Mouse (Mus musculus) G1E (cell line): ENCODE measurements around the gene Gm20403. TPM values are rescaled to one million over a fixed set of nuclear protein-coding genes. Genes with fewer than 3 reads are reported as not detected.

Experiments used
- ATAC-seq: 2 replicates; pipeline ENCODE4 v1.8.0; 2016; ENCODE audit warnings: mild to moderate bottlenecking; ENCODE audit not compliant: insufficient number of reproducible peaks, poor library complexity, low FRiP score, severe bottlenecking; ENCODE audit errors: extremely low read depth
- DNase-seq: peaks from one replicate; pipeline ENCODE4 v3.0.0; 2012; ENCODE audit warnings: low spot score
- H3K27me3 ChIP-seq: 2 replicates; pipeline ENCODE4 v1.6.1; 2012; ENCODE audit warnings: mild to moderate bottlenecking, low read length, inconsistent platforms; ENCODE audit not compliant: insufficient read depth
- H3K36me3 ChIP-seq: replicated peaks from 2 replicates; pipeline ENCODE3; 2012; ENCODE audit warnings: mild to moderate bottlenecking, inconsistent platforms
- H3K4me1 ChIP-seq: 2 replicates; pipeline ENCODE4 v1.6.1; 2012; ENCODE audit warnings: low read depth, low read length, inconsistent platforms, mixed read lengths; ENCODE audit not compliant: insufficient read depth
- H3K4me3 ChIP-seq: 2 replicates; pipeline ENCODE4 v1.5.1; 2012; ENCODE audit warnings: low read depth, mild to moderate bottlenecking, inconsistent platforms, low read length, moderate library complexity, mixed read lengths
- H3K9me3 ChIP-seq: replicated peaks from 2 replicates; pipeline ENCODE4 v1.6.1; 2012; ENCODE audit warnings: inconsistent platforms
- CTCF ChIP-seq: IDR thresholded peaks from 2 replicates; pipeline ENCODE4 v1.5.1; 2012; ENCODE audit warnings: low read depth, low read length, inconsistent platforms, mixed read lengths
- GATA1 ChIP-seq: IDR thresholded peaks from 2 replicates; pipeline ENCODE4 v1.6.1; 2012; ENCODE audit warnings: borderline replicate concordance, low read length, inconsistent platforms, mixed read lengths
- GATA2 ChIP-seq: IDR thresholded peaks from 2 replicates; pipeline ENCODE4 v1.6.1; 2012; ENCODE audit warnings: low read depth, low read length, inconsistent platforms, borderline replicate concordance
- POLR2AphosphoS5 ChIP-seq: IDR thresholded peaks from 2 replicates; pipeline ENCODE4 v1.6.1; 2012; ENCODE audit warnings: low read depth, low read length, inconsistent platforms; ENCODE audit not compliant: insufficient replicate concordance
- TAL1 ChIP-seq: conservative IDR thresholded peaks from 2 replicates; pipeline ENCODE4 v1.6.1; 2012; ENCODE audit warnings: low read depth, low read length, inconsistent platforms, mixed read lengths
- polyA plus RNA-seq: library from polyadenylated mRNA; stranded (reverse); fragments of >175 nt; gene quantifications from 2 replicates; pipeline ENCODE4 v1.2.3, GENCODE M21; 2012
- total RNA-seq, 2 experiments: library from RNA; stranded (forward) in 1 of 2; stranded (reverse) in 1 of 2; fragments of 200-1000 nt in 1 of 2; fragments of >200 nt in 1 of 2; fragmentation: Nextera tagmentation in 1 of 2; gene quantifications; 2 replicates each; pipeline ENCODE4 v1.2.3; 2014 to 2017

Gene Gm20403
- total and polyA plus RNA-seq, 3 experiments, result 0.46 TPM; not detected in 2

- no peak overlapping the region for H3K4me3 ChIP-seq
- no peaks in the 10 kb centered on the region for H3K36me3 ChIP-seq
- H3K27me3 ChIP-seq, result no peaks in the 10 kb centered on the region; the same call in none of the 2 replicates
- no peak for ATAC-seq
- no peaks in the 10 kb centered on the region for H3K9me3 ChIP-seq
- TF ChIP-seq GATA1, result no peak
- no peak for TF ChIP-seq TAL1
- no peak for TF ChIP-seq GATA2
- no peak for TF ChIP-seq POLR2AphosphoS5
- TF ChIP-seq CTCF, result no peak
- H3K4me1 ChIP-seq, result peaks cover 31% of the 10 kb centered on the region
- no peak for DNase-seq
Measured at GRCm38 (mm10) chr12:54995965-54996364, 9.6 kb upstream of the Gm20403 start.

GRCm38 (mm10) chr12:54994418-54994817 lies 8.1 kb upstream of the Gm20403 start:
- Histone ChIP-seq H3K4me3 (no peak overlapping the region), H3K9me3 (no peaks in the 10 kb centered on the region), H3K36me3 (no peaks in the 10 kb centered on the region), H3K4me1 (peaks cover 31% of the 10 kb centered on the region), H3K27me3 (no peaks in the 10 kb centered on the region; the same call in none of the 2 replicates)
- no peak for TF ChIP-seq GATA2
- no peak for TF ChIP-seq CTCF
- TF ChIP-seq GATA1, result no peak
- TF ChIP-seq POLR2AphosphoS5, result no peak
- no peak for TF ChIP-seq TAL1
- no peak for DNase-seq
- no peak for ATAC-seq

GRCm38 (mm10) chr12:54994068-54994386 lies 7.7 kb upstream of the Gm20403 start:
- ATAC-seq, result no peak
- Histone ChIP-seq H3K27me3 (no peaks in the 10 kb centered on the region; the same call in none of the 2 replicates), H3K4me1 (peaks cover 30% of the 10 kb centered on the region), H3K9me3 (no peaks in the 10 kb centered on the region), H3K4me3 (no peak overlapping the region), H3K36me3 (no peaks in the 10 kb centered on the region)
- DNase-seq, result no peak
- no peak for TF ChIP-seq GATA1
- no peak for TF ChIP-seq GATA2
- TF ChIP-seq CTCF, result no peak
- no peak for TF ChIP-seq POLR2AphosphoS5
- TF ChIP-seq TAL1, result no peak

- no peak for TF ChIP-seq CTCF
- TF ChIP-seq TAL1, result no peak
- no peak for TF ChIP-seq GATA1
- Histone ChIP-seq H3K4me1 (peaks cover 28% of the 10 kb centered on the region), H3K36me3 (no peaks in the 10 kb centered on the region), H3K27me3 (no peaks in the 10 kb centered on the region; the same call in 1 of the 2 replicates), H3K4me3 (peak overlapping the region; percentile 34; the same call in 1 of the 2 replicates), H3K9me3 (no peaks in the 10 kb centered on the region)
- ATAC-seq, result peak; percentile 51; the same call in 1 of the 2 replicates
- peak; percentile 25 for DNase-seq
Measured at GRCm38 (mm10) chr12:54993246-54994067, 7.1 kb upstream of the Gm20403 start.

- Histone ChIP-seq H3K36me3 (no peaks in the 10 kb centered on the region), H3K4me1 (peaks cover 30% of the 10 kb centered on the region), H3K27me3 (no peaks in the 10 kb centered on the region), H3K9me3 (no peaks in the 10 kb centered on the region), H3K4me3 (no peak overlapping the region)
- DNase-seq, result no peak
- ATAC-seq, result no peak
- TF ChIP-seq TAL1 (no peak), POLR2AphosphoS5 (no peak), GATA1 (no peak), CTCF (no peak), GATA2 (no peak)
Measured at GRCm38 (mm10) chr12:54992814-54993213, 6.5 kb upstream of the Gm20403 start.

GRCm38 (mm10) chr12:54988323-54988850 lies 2.1 kb upstream of the Gm20403 start:
- DNase-seq (no peak), ATAC-seq (no peak)
- Histone ChIP-seq H3K27me3 (no peaks in the 10 kb centered on the region), H3K36me3 (peaks cover 14% of the 10 kb centered on the region), H3K9me3 (no peaks in the 10 kb centered on the region), H3K4me1 (peaks cover 36% of the 10 kb centered on the region), H3K4me3 (no peak overlapping the region)
- TF ChIP-seq TAL1, result no peak
- TF ChIP-seq GATA2, result no peak
- TF ChIP-seq POLR2AphosphoS5, result no peak
